Mouse (Mus musculus): ENCODE data around the gene Mrpl20.

Mrpl20 gene

DNA sequence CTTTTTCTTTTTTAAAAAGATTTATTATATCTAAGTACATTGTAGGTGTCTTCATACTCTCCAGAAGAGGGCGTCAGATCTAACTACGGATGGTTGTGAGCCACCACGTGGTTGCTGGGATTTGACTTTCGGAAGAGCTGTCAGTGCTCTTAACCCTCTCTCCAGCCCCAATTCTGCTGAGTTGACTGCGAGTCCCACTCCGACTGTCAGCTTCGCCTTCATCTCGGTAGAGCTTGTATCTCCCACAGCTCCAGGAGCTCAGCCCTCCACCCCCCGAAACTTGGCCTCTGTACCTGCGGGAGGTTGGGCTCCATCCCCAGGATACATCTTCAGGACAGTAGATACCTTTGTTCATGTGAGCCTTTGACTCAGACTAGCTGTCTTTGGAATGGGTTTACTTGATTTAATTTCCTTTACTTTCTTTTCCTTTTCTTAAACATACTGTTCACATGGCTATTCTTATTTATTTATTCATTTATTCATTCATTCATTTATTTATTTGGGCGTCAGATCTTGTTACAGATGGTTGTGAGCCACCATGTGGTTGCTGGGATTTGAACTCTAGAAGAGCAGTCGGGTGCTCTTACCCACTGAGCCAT is at the start of gene Mrpl20:
Gene Mrpl20 (plus strand): TSS at position 138 of the 599 bp plus-strand sequence.
- DNase-seq: no peak

DNA sequence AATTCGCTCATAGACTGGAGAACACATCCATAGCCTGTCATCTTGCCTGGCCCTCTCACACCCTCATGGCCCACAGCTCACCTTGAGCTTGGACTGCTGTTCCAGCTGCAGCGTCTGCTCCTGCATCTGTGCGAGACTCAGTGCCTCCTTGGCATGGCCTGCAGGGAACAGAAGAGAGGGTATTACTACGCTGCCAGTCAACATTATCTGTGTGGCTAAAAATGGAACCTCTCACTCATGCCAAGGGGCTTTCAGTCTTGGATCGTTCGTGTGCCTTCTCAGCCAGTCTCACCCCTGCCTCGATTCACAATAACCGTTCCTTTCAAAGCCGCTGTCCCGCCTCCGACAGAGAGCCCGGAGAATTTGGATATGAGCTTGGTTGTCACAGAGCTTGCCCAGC is 45.7 kb upstream of the Mrpl20 start:
- DNase-seq: no peak

DNA sequence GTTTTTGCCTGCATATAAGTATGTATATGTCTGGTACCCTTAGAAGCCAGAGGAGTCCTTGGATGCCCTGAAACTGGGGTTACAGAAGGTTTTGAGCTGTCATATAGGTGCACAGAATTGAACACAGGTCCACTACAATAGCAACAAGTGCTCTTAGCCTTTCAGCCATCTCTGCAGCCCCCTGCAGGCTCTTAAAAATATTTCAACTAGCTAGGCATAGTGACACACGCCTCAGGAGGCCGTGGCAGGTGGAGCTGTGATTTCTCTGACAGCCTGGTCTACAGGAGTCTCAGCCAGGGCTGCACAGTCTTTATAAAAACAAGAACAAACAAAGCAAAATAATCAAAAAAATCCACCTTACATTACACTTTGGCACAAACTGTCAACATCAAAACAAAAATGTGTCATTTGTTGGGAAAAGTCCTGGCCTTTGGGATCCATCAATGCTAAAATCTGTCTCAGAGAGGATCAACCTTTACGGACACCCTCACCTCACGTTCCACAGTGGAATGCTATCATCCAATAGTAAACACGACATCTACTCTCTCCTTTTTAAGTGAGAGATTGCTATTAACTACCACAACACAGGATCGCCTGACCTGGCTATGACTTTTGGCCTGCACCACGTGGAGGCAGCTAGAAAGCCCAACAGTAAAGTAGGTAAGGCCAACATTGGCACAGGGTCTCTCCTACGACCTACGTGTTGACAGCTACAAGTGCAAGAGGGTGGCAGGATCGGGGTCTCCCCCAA is 42.6 kb upstream of the Mrpl20 start:
- DNase-seq: peak; percentile 29 to 32

- DNase-seq: peak; percentile 97 to 98
These were observed 41.9 kb upstream of the Mrpl20 start, which contains the start of gene Atad3a for GRCm38 (mm10) chr4:155760613-155761355. TSS of gene Atad3a (minus strand) at chr4:155761093.

GRCm38 (mm10) chr4:155761356-155762099 is 41.1 kb upstream of the Mrpl20 start:
- DNase-seq: peak; percentile 16 to 20

- no peak for DNase-seq
These were observed 40.3 kb upstream of the Mrpl20 start for GRCm38 (mm10) chr4:155762357-155762756.

- DNase-seq: no peak
These were observed 33.2 kb upstream of the Mrpl20 start for GRCm38 (mm10) chr4:155769496-155769879.

GRCm38 (mm10) chr4:155769880-155770512 is 32.7 kb upstream of the Mrpl20 start:
- peak; percentile 89 to 93 for DNase-seq

DNA sequence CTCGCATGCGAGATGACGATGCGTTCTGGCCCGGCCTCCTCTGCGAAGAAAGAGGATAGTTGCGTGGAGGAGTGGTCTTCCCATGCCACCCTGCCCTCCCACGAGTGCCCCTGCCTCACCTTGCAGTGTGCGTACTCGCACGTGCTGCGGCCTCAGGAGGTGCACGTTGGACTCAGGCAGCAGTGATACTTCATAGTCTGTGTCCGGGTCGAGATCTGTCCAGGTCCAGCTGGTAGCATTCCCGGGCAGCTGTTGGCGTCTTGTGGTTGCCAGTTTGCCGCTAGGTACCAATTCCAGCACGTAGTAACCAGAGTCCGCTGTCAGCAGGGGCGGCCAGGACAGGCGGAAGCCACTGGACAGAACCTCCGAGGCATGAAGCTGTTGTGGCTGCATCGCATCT is 32.1 kb upstream of the Mrpl20 start:
- peak; percentile 76 to 78 for DNase-seq

DNA sequence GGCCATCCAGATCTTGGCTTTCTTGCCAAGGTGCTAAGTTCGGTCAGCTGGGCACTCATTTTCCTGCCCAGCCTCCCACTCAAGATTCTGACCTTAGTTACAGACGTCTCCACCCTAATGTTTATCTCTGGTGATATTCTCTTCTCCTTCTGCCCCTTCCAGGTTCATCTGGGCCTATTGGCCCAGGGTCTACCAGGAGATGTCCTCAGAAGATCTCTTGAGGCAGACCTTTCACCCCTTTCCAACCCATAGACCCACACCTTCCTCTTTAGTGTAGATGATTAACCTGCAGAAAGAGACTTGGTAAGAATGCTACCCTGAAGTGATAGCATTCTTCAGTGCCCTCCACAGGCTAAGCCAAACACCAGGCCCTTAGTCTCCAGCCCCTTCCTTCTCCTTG is 31.0 kb upstream of the Mrpl20 start:
- DNase-seq: peak; percentile 52 to 83

GRCm38 (mm10) chr4:155772786-155773185 is 29.9 kb upstream of the Mrpl20 start:
- no peak for DNase-seq

- peak in 1 of 2 experiments; percentile 45 for DNase-seq
These were observed 29.2 kb upstream of the Mrpl20 start for GRCm38 (mm10) chr4:155773335-155774078.

DNA sequence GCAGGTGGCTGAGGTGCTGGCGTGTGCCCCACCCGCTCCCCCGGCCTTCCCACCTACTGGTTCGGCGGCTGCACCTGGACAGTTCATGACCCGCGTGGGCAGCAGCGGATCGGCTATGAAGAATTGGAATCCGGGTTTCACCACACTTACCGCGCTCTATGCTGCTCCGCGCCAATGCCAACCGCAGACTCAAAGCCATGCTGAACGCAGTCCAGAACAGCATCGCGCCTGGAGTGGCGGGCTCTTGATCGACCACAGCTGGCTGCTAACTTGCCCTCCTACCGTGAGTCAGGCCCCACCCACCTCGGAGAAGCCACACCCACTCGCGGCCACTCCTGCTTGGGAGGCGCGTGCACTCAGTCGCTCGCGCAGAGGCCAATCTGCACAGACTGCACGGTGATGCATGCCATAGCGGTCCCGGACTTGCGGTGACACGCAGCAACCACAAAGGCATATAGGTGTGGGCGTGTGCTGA is 28.4 kb upstream of the Mrpl20 start, which contains the start of gene Vwa1:
Gene Vwa1 (minus strand): TSS at position 419 of the 475 bp plus-strand sequence.
- DNase-seq: peak; percentile 92 to 93

- peak; percentile 54 to 64 for DNase-seq
These were observed 27.5 kb upstream of the Mrpl20 start for GRCm38 (mm10) chr4:155774971-155775740.

GRCm38 (mm10) chr4:155775855-155776254 is 26.8 kb upstream of the Mrpl20 start:
- peak; percentile 33 to 62 for DNase-seq

- DNase-seq: no peak
These were observed 25.9 kb upstream of the Mrpl20 start for GRCm38 (mm10) chr4:155776704-155777335.

- no peak for DNase-seq
These were observed 24.9 kb upstream of the Mrpl20 start for GRCm38 (mm10) chr4:155777816-155778215.

DNA sequence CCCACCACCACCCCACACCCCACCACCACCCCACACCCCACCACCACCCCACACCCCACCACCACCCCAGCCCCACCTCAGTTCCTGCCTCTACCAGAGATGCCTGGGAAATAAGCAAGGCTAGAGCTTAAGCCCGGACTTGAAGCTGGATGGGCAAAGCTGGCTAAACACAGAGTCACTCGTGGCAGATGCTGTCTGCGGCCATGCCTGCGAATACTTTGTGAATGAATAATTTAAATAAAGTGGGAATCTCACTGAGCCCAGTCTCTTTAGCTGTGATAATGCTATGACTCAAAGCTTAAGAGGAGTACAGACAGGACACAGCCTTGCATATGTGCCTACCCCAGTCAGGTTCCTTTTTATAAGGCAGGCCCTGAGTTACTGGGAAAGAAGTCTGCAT is 23.2 kb upstream of the Mrpl20 start:
- no peak for DNase-seq

DNA sequence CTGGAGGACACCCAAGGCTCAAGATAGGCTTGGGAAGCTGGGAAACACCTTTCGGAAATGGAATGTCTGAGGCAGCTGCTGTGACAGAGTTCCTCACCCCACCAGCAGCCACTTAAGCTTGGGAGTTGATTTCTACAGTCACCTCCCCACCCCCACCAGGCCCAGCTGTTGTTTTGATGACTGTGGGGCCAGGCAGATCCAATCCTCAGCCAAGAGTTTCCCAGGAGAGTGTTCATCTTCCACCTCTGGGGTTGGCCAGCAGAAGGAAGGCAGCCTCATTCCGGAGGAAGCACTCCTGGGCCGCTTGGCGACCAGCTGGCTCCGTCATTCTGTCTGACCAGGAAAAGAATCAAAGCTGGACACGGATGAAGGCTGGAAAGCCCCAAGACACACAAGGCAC is 21.8 kb upstream of the Mrpl20 start:
- peak; percentile 61 to 69 for DNase-seq

- DNase-seq: peak; percentile 58 to 68
These were observed 19.1 kb upstream of the Mrpl20 start for GRCm38 (mm10) chr4:155783486-155784080.

All from kidney, adult 8-10 months (tissue).